Mouse (Mus musculus): ENCODE data around the gene Fam162b. TPM values are rescaled to one million over a fixed set of nuclear protein-coding genes. Genes with fewer than 3 reads are reported as not detected.

The Fam162b gene
- polyA plus RNA-seq, 1 experiment from 2014 or later, result 10.5 TPM

- Histone ChIP-seq H3K27me3 (replicated peaks; ENCODE audit: control insufficient read depth, insufficient read depth, low read length) (no peaks in the 10 kb centered on the region), H3K9ac (ENCODE audit: low read depth, low read length) (no peak overlapping the region), H3K36me3 (ENCODE audit: control insufficient read depth, insufficient read depth, low read length) (no peaks in the 10 kb centered on the region), H3K27ac (ENCODE audit: low read length) (peak overlapping the region; percentile 26; the same call in 1 of the 2 replicates), H3K4me1 (ENCODE audit: control insufficient read depth, insufficient read depth, low read length) (no peaks in the 10 kb centered on the region; the same call in 1 of the 2 replicates), H3K4me3 (ENCODE audit: low read length) (no peak overlapping the region), H3K9me3 (ENCODE audit: control insufficient read depth, low read length) (no peaks in the 10 kb centered on the region), H3K4me2 (ENCODE audit: low read depth, low read length) (peak overlapping the region; percentile 17; the same call in 1 of the 2 replicates)
- 38% methylated on average over 4 of the region's 4 CpGs for WGBS
- ATAC-seq, result peak; percentile 91
These were observed 19.6 kb upstream of the Fam162b start for GRCm38 (mm10) chr10:51609741-51610425.

- no peak overlapping the region for H3K27ac ChIP-seq (ENCODE audit: low read length)
- H3K9ac ChIP-seq (ENCODE audit: low read depth, low read length), result no peak overlapping the region
- no peaks in the 10 kb centered on the region for H3K9me3 ChIP-seq (ENCODE audit: control insufficient read depth, low read length)
- no peaks in the 10 kb centered on the region for H3K27me3 ChIP-seq (replicated peaks; ENCODE audit: control insufficient read depth, insufficient read depth, low read length)
- no peaks in the 10 kb centered on the region for H3K36me3 ChIP-seq (ENCODE audit: control insufficient read depth, insufficient read depth, low read length)
- H3K4me1 ChIP-seq (ENCODE audit: control insufficient read depth, insufficient read depth, low read length), result no peaks in the 10 kb centered on the region
- no peak overlapping the region for H3K4me2 ChIP-seq (ENCODE audit: low read depth, low read length)
- WGBS, result 82% methylated on average over 9 of the region's 9 CpGs
- no peak for ATAC-seq
- no peak overlapping the region for H3K4me3 ChIP-seq (ENCODE audit: low read length)
These were observed 6.8 kb upstream of the Fam162b start for GRCm38 (mm10) chr10:51596928-51597635.

DNA sequence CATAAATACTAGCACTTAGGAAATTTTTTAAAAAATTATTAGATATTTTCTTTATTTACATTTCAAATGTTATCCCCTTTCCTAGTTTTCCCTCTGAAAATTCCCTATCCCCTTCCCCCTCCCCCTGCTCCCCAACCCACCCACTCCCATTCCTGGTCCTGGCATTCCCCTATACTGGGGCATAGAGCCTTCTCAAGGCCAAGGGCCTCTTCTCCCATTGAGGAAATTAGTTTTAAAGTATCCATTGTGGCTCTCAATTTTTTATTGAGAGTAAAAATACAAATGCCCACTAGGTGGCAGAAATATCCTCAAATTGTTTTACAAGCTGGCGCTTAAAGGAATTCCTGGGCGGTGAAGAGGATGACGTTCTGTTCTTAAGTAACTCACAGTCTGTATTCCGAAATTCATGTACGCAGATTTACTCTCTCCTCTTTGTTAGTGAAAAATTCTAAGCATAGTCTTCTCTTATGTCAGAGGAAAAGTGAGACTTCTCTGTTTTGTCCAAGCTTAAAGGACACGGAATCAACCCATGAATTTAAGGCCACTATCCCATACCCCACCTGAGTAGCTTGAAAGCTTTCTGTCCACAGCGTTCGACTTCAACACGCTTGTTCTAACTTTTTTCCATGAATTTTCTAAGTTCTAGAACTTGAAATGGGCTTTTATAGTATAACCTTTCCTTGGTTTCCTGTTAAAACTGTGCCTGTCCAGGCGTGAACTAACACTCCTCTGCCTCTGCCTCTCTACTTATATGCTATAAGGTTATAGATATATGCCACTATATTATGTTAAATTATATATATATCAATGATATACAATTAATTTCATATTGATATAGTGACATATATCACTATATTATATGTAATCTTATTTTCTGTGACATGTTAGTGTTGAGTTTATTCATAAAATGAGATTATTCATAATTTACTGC, 4.9 kb upstream of the Fam162b start:
- Histone ChIP-seq H3K9me3 (ENCODE audit: control insufficient read depth, low read length) (no peaks in the 10 kb centered on the region), H3K4me2 (ENCODE audit: low read depth, low read length) (peak overlapping the region; percentile 30; the same call in 1 of the 2 replicates), H3K27ac (ENCODE audit: low read length) (no peak overlapping the region), H3K4me3 (ENCODE audit: low read length) (no peak overlapping the region), H3K36me3 (ENCODE audit: control insufficient read depth, insufficient read depth, low read length) (no peaks in the 10 kb centered on the region), H3K4me1 (ENCODE audit: control insufficient read depth, insufficient read depth, low read length) (peaks cover 2% of the 10 kb centered on the region; the same call in 1 of the 2 replicates), H3K9ac (ENCODE audit: low read depth, low read length) (no peak overlapping the region), H3K27me3 (replicated peaks; ENCODE audit: control insufficient read depth, insufficient read depth, low read length) (no peaks in the 10 kb centered on the region)
- WGBS, result 42% methylated on average over 10 of the region's 10 CpGs
- ATAC-seq, result peak; percentile 52

DNA sequence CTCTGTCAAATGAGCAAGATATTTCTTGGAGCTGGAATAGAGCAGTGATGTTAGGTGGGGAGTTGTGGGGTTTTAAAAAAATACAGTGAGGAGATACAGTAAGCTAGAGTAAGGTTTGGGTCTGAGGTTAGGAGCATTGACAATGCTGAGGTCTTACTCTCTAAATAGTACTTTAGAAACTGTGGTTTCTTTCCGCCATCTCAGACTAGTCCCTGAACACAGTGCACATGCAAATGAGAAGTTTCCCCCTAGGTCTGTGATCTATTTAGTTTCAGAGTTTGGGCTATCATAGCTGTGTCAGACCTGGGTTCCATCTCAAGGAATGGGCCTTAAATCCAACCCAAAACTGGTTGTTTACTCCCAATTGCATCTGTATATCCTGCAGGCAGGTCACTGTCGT, 1.3 kb upstream of the Fam162b start:
- H3K4me2 ChIP-seq (ENCODE audit: low read depth, low read length), result no peak overlapping the region
- no peak for ATAC-seq
- no peak overlapping the region for H3K27ac ChIP-seq (ENCODE audit: low read length)
- H3K27me3 ChIP-seq (replicated peaks; ENCODE audit: control insufficient read depth, insufficient read depth, low read length), result no peaks in the 10 kb centered on the region
- no peak overlapping the region for H3K4me3 ChIP-seq (ENCODE audit: low read length)
- 83% methylated on average over 2 of the region's 2 CpGs for WGBS
- peaks cover 5% of the 10 kb centered on the region; the same call in 1 of the 2 replicates for H3K4me1 ChIP-seq (ENCODE audit: control insufficient read depth, insufficient read depth, low read length)
- H3K9ac ChIP-seq (ENCODE audit: low read depth, low read length), result no peak overlapping the region
- H3K36me3 ChIP-seq (ENCODE audit: control insufficient read depth, insufficient read depth, low read length), result no peaks in the 10 kb centered on the region
- no peaks in the 10 kb centered on the region for H3K9me3 ChIP-seq (ENCODE audit: control insufficient read depth, low read length)

DNA sequence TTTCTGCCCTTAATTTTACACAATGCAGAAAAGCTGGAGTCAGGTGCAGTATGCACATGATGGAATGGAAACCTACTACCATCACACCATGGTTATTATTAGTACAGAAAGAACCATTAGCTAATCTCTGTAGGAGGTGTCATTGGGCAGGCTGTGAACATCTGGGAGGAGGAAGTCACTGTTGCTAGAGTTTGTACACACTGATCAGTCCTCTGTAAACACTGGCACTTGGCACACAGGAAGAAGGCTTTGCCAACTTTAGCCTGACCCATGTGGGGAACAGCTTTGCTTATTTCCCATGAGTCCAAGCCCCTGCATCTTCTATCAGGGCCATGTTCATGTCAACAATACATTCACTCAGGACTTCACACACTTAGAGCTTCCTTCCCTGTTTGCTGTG, 5.4 kb downstream of the Fam162b start:
- Histone ChIP-seq H3K27me3 (replicated peaks; ENCODE audit: control insufficient read depth, insufficient read depth, low read length) (no peaks in the 10 kb centered on the region), H3K4me1 (ENCODE audit: control insufficient read depth, insufficient read depth, low read length) (no peaks in the 10 kb centered on the region), H3K4me3 (ENCODE audit: low read length) (no peak overlapping the region), H3K4me2 (ENCODE audit: low read depth, low read length) (no peak overlapping the region), H3K27ac (ENCODE audit: low read length) (no peak overlapping the region), H3K9me3 (ENCODE audit: control insufficient read depth, low read length) (no peaks in the 10 kb centered on the region), H3K9ac (ENCODE audit: low read depth, low read length) (no peak overlapping the region), H3K36me3 (ENCODE audit: control insufficient read depth, insufficient read depth, low read length) (no peaks in the 10 kb centered on the region)
- ATAC-seq, result no peak

GRCm38 (mm10) chr10:51584378-51584777, 5.9 kb downstream of the Fam162b start:
- Histone ChIP-seq H3K4me2 (ENCODE audit: low read depth, low read length) (no peak overlapping the region), H3K27ac (ENCODE audit: low read length) (no peak overlapping the region), H3K36me3 (ENCODE audit: control insufficient read depth, insufficient read depth, low read length) (no peaks in the 10 kb centered on the region), H3K4me1 (ENCODE audit: control insufficient read depth, insufficient read depth, low read length) (no peaks in the 10 kb centered on the region), H3K9ac (ENCODE audit: low read depth, low read length) (no peak overlapping the region), H3K4me3 (ENCODE audit: low read length) (no peak overlapping the region), H3K27me3 (replicated peaks; ENCODE audit: control insufficient read depth, insufficient read depth, low read length) (no peaks in the 10 kb centered on the region), H3K9me3 (ENCODE audit: control insufficient read depth, low read length) (no peaks in the 10 kb centered on the region)
- ATAC-seq, result no peak
- WGBS, result 85% methylated on average over 1 of the region's 1 CpGs

DNA sequence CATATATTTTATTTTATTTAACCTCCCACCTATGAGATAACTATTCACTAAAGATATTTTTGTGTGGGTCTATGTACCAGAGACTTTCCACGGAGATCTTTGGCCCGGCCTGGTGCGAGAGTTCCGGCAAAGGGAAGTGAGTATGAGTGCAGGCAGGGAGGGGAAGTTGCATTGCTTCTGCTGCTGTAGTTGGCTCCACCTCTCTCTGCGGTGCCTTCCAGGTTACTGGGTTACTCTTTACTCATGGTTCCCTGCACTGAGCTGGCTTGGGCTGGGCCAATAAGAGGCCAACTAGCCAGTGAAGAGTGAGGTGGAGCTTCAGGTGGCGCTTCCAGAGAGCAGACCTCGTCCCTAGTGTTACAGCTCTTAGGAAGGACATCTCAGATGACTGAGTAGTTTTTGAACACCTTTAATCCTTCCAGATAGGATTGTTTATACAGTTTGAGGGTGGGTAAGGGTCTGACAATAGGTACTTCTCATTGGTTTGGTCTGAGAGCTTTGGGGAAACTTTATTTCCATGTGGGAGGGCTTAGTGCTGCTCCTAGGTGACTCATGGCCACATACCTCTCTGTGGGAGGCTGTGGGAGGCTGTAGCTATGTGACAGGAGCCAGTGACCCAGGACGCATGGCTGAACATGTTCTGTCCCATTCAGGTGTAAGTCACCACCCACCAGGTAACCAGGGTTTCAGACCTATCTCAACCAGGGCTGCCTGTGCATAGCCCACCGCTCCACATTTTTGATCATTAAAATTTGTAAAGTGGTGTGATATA, 18.9 kb downstream of the Fam162b start:
- Histone ChIP-seq H3K36me3 (ENCODE audit: control insufficient read depth, insufficient read depth, low read length) (no peaks in the 10 kb centered on the region), H3K4me3 (ENCODE audit: low read length) (no peak overlapping the region), H3K9me3 (ENCODE audit: control insufficient read depth, low read length) (no peaks in the 10 kb centered on the region), H3K27ac (ENCODE audit: low read length) (no peak overlapping the region), H3K4me2 (ENCODE audit: low read depth, low read length) (no peak overlapping the region), H3K27me3 (replicated peaks; ENCODE audit: control insufficient read depth, insufficient read depth, low read length) (no peaks in the 10 kb centered on the region), H3K4me1 (ENCODE audit: control insufficient read depth, insufficient read depth, low read length) (no peaks in the 10 kb centered on the region), H3K9ac (ENCODE audit: low read depth, low read length) (no peak overlapping the region)
- 67% methylated on average over 9 of the region's 9 CpGs for whole genome bisulfite sequencing
- ATAC-seq, result peak; percentile 94

- no peaks in the 10 kb centered on the region for H3K4me1 ChIP-seq (ENCODE audit: control insufficient read depth, insufficient read depth, low read length)
- ATAC-seq, result no peak
- H3K27me3 ChIP-seq (replicated peaks; ENCODE audit: control insufficient read depth, insufficient read depth, low read length), result no peaks in the 10 kb centered on the region
- 62% methylated on average over 1 of the region's 1 CpGs for WGBS
- no peak overlapping the region for H3K27ac ChIP-seq (ENCODE audit: low read length)
- H3K36me3 ChIP-seq (ENCODE audit: control insufficient read depth, insufficient read depth, low read length), result no peaks in the 10 kb centered on the region
- no peak overlapping the region for H3K4me2 ChIP-seq (ENCODE audit: low read depth, low read length)
- no peak overlapping the region for H3K9ac ChIP-seq (ENCODE audit: low read depth, low read length)
- no peaks in the 10 kb centered on the region for H3K9me3 ChIP-seq (ENCODE audit: control insufficient read depth, low read length)
- no peak overlapping the region for H3K4me3 ChIP-seq (ENCODE audit: low read length)
These were observed 34.3 kb downstream of the Fam162b start for GRCm38 (mm10) chr10:51556005-51556404.
